Mouse (Mus musculus): Measurements from ENCODE around the gene Wdr11. TPM values are rescaled to one million over a fixed set of nuclear protein-coding genes. Genes with fewer than 3 reads are reported as not detected.

Wdr11 gene
- total RNA-seq, 4 experiments from 2014 or later, result 40.6 to 43.1 (median 42.7) TPM

- DNase-seq (ENCODE audit: low spot score in 2 of 2), result no peak
These were observed 89.0 kb downstream of the Wdr11 start for GRCm38 (mm10) chr7:129680534-129681210.

DNA sequence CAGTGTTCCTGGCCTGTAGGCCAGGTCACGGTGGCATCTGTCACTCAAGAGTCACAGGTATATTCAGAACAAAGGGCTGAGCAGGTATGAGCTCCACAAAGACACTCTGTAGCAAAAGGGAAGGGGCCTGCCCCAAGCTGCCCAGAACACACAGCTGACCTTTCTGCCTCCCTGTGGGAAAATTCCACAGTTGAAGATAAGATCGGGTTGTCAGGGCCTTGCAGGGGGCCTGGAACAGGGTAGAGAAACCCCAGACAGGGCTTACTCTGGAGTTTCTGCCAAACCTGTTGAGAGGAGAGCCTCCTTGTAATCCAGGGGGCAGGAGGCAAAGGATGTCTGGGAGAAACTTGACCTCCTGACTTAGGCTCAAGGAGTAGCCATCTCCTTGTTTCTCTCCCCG lies 90.9 kb downstream of the Wdr11 start:
- DNase-seq (ENCODE audit: low spot score in 2 of 2), result no peak

DNA sequence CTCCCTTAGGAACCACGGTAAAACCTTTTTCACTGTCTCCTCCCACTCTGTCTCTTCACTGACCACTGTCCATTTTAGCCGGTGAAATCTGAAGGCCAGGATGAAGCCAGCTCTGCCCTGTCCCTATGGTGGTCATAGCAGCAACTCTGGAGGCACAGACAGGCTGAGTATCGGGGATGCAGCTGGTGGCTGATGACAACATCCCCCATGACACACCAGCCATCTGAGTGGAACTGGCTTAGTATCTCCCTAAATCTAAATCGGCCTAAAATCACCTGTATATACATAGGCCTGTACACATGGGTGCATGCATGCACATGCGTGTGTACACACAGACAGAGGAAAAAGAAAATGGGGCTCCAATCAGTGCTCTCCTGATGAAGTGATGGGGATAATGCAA lies 93.7 kb downstream of the Wdr11 start:
- no peak for DNase-seq (ENCODE audit: low spot score in 2 of 2)
